Mouse (Mus musculus) layer of hippocampus, postnatal 10 days (tissue): ENCODE measurements at regions not wholly inside any gene's neighbourhood (a gene's known extent, or its start where the extent isn't known, plus 50 kb on each side); places are given as distances from the start of the nearest gene placed in this dataset.

Source experiments
- DNase-seq, 2 experiments: peaks; one replicate each; pipeline ENCODE4 v3.0.0; 2021; ENCODE audit warnings: low spot score in 2 of 2

GRCm38 (mm10) chr1:102628061-102628460 lies 2140.3 kb upstream of the Cdh20 start:
- DNase-seq = peak; percentile 98 to 100

- no peak for DNase-seq
Measured at GRCm38 (mm10) chr1:102644379-102644778, 2123.9 kb upstream of the Cdh20 start.

GRCm38 (mm10) chr1:102687367-102688070 lies 2080.8 kb upstream of the Cdh20 start:
- no peak for DNase-seq

GRCm38 (mm10) chr1:102716459-102716858 lies 2051.9 kb upstream of the Cdh20 start:
- DNase-seq = no peak

GRCm38 (mm10) chr1:102733991-102734390 lies 2034.3 kb upstream of the Cdh20 start:
- no peak for DNase-seq

GRCm38 (mm10) chr1:102735392-102735791 lies 2032.9 kb upstream of the Cdh20 start:
- no peak for DNase-seq

- no peak for DNase-seq
Measured at GRCm38 (mm10) chr1:102757941-102758340, 2010.4 kb upstream of the Cdh20 start.
